Mouse (Mus musculus): ENCODE results near the gene Dimt1. TPM values are rescaled to one million over a fixed set of nuclear protein-coding genes. Genes with fewer than 3 reads are reported as not detected.

Gene Dimt1
- polyA plus RNA-seq, 1 experiment = 19.3 TPM

DNA sequence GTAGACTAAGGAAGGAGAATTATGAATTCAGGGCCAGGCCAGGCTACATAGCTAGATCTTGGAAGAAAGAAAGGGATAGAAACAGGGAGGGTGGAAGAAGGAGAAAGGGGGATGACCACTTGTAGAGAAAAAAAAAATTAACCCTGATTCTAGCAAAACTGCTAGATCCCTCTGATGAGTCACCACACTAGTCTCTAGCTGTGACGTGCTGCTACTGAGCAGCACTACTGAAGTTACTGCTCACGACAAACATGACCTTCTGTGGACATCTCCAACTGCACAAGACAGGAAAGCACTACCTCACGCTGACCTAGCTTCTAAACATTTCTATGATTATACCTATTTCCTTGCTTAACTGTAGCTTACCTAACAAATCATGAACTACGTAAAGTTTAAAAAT is 18.6 kb upstream of the Dimt1 start:
- DNase-seq = no peak
- TF ChIP-seq POLR2A (IDR thresholded peaks at IDR 0.05; ENCODE audit: borderline replicate concordance, insufficient read depth, low read length) = no peak
- no peak for TF ChIP-seq CTCF (IDR thresholded peaks at IDR 0.05; ENCODE audit: borderline replicate concordance, insufficient read depth, low read depth, low read length)
- Histone ChIP-seq H3K27me3 (ENCODE audit: control insufficient read depth, insufficient read depth, low read length) (no peaks in the 10 kb centered on the region), H3K4me1 (ENCODE audit: control insufficient read depth, insufficient read depth, low read length) (no peaks in the 10 kb centered on the region), H3K27ac (ENCODE audit: insufficient read depth, low read length) (no peak overlapping the region), H3K4me3 (replicated peaks; ENCODE audit: insufficient read depth, low read depth, low read length) (no peak overlapping the region)
- 86% methylated on average over 4 of the region's 4 CpGs for WGBS

DNA sequence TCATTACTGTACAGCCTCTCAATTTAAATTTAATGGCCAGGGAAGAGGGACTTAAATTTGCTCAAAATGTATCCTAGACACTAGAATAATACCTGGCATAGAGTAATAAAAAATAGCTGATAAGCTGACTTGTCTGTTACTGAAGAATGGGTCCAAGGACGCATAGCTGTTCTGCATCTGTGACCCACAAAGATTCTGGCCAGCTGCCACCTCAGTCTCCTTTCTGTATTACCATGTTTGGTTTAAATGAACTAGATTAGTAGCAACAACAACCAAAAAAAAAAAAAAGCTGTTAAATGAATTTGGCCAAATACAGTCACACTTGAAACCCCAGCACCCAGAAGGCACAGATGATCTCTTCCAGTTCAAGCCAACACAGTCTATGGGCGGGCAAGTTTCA is 17.7 kb upstream of the Dimt1 start:
- 55% methylated on average over 2 of the region's 2 CpGs for WGBS
- no peak overlapping the region for H3K27ac ChIP-seq (ENCODE audit: insufficient read depth, low read length)
- H3K4me1 ChIP-seq (ENCODE audit: control insufficient read depth, insufficient read depth, low read length) = no peaks in the 10 kb centered on the region
- H3K27me3 ChIP-seq (ENCODE audit: control insufficient read depth, insufficient read depth, low read length) = no peaks in the 10 kb centered on the region
- no peak for DNase-seq
- TF ChIP-seq POLR2A (IDR thresholded peaks at IDR 0.05; ENCODE audit: borderline replicate concordance, insufficient read depth, low read length) (no peak), CTCF (IDR thresholded peaks at IDR 0.05; ENCODE audit: borderline replicate concordance, insufficient read depth, low read depth, low read length) (no peak)
- no peak overlapping the region for H3K4me3 ChIP-seq (replicated peaks; ENCODE audit: insufficient read depth, low read depth, low read length)

DNA sequence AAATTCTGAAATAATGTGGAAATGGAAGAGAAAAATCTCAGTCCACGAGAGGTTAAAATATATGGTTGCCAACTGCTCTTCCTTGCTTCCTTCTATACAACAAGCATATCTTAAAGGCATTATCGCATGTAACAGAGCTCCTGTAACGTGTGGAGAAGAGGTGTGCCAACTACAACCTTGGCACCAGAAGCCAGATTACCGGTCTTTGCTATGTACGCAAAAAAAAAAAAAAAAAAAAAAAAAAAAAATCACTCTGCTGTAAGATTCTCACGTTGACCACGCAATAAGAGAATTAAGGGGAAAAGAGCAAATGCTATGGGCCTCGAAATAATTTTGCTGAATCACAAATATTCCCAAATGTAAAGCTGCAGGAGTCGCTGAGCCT is 11.1 kb upstream of the Dimt1 start:
- 4% methylated on average over 9 of the region's 9 CpGs for WGBS
- DNase-seq = no peak
- Histone ChIP-seq H3K4me3 (replicated peaks; ENCODE audit: insufficient read depth, low read depth, low read length) (peak overlapping the region; percentile 69), H3K4me1 (ENCODE audit: control insufficient read depth, insufficient read depth, low read length) (no peaks in the 10 kb centered on the region), H3K27me3 (ENCODE audit: control insufficient read depth, insufficient read depth, low read length) (no peaks in the 10 kb centered on the region), H3K27ac (ENCODE audit: insufficient read depth, low read length) (no peak overlapping the region)
- TF ChIP-seq POLR2A (IDR thresholded peaks at IDR 0.05; ENCODE audit: borderline replicate concordance, insufficient read depth, low read length) (no peak), CTCF (IDR thresholded peaks at IDR 0.05; ENCODE audit: borderline replicate concordance, insufficient read depth, low read depth, low read length) (no peak)

DNA sequence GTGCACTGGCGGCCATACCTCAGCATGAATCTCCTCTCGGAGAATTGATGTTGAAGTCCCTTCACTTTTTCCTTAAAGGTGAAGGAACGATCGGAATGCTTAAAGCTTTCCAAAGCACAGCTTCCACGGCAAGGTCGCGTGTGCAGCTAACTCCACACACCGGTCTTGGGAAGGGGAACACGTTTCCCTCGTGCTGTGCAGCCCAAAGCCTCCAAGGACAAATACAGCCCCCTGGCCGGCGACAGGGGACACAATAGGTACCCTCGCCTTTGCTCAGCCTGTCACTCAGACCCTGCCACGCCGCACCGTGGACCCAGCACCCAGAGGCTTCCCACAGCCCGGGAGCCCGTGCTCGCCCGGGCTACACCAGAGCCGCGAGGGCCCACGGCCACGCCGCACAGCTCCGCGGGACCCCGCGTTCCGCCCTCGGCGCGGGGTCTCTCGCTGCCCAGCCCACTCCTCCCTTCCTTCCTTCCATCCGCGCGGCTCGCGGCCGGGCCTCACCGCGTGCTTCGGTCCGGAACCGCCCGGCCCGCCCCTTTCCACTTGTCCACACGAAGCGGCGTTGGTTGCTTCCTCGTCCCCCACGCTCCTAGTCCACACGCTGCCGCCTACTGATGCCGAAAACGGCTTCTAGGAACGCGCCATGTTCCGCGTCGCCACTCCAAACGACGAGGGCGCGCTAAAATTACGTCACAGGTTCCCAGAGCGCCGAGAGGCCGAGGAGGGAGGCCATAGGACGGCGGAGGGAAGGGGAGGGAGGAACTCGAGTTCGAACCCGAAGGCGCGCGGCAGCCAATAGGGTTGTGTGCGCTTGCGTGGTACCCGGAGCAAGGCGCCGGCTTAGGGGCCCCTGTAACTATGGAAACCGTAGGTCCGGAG is 10.4 kb upstream of the Dimt1 start, which contains the start of gene Ipo11:
TSS of gene Ipo11 (minus strand) at position 703 of the 882 bp plus-strand sequence.
- peak; percentile 89 to 92 for DNase-seq
- Histone ChIP-seq H3K4me1 (ENCODE audit: control insufficient read depth, insufficient read depth, low read length) (no peaks in the 10 kb centered on the region), H3K27ac (ENCODE audit: insufficient read depth, low read length) (no peak within 1 kb of the TSS), H3K27me3 (ENCODE audit: control insufficient read depth, insufficient read depth, low read length) (no peaks in the 10 kb centered on the region), H3K4me3 (replicated peaks; ENCODE audit: insufficient read depth, low read depth, low read length) (peak within 1 kb of the TSS; percentile 69)
- WGBS = under 1% methylated on average over 84 of the region's 84 CpGs
- TF ChIP-seq CTCF (IDR thresholded peaks at IDR 0.05; ENCODE audit: borderline replicate concordance, insufficient read depth, low read depth, low read length) (no peak), POLR2A (IDR thresholded peaks at IDR 0.05; ENCODE audit: borderline replicate concordance, insufficient read depth, low read length) (peak; percentile 76; the same call in 1 of the 2 replicates)

DNA sequence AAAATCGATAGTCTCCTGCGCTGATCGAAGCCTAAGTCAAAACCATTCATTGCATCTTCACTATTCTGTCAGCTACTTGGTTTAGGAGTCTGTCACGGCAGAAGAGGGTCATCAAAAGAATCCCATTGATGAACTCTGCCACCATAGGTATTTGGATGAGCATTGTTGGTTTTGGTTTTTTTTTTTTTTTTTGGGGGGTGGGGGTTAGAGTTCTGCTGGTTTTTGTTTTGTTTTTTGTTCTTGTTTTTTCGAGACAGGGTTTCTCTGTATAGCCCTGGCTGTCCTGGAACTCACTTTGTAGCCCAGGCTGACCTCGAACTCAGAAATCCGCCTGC is 9.8 kb upstream of the Dimt1 start:
- 29% methylated on average over 7 of the region's 7 CpGs for WGBS
- TF ChIP-seq CTCF (IDR thresholded peaks at IDR 0.05; ENCODE audit: borderline replicate concordance, insufficient read depth, low read depth, low read length) = no peak
- no peak for TF ChIP-seq POLR2A (IDR thresholded peaks at IDR 0.05; ENCODE audit: borderline replicate concordance, insufficient read depth, low read length)
- no peak for DNase-seq
- no peaks in the 10 kb centered on the region for H3K27me3 ChIP-seq (ENCODE audit: control insufficient read depth, insufficient read depth, low read length)
- H3K27ac ChIP-seq (ENCODE audit: insufficient read depth, low read length) = no peak overlapping the region
- peak overlapping the region; percentile 69 for H3K4me3 ChIP-seq (replicated peaks; ENCODE audit: insufficient read depth, low read depth, low read length)
- H3K4me1 ChIP-seq (ENCODE audit: control insufficient read depth, insufficient read depth, low read length) = no peaks in the 10 kb centered on the region

DNA sequence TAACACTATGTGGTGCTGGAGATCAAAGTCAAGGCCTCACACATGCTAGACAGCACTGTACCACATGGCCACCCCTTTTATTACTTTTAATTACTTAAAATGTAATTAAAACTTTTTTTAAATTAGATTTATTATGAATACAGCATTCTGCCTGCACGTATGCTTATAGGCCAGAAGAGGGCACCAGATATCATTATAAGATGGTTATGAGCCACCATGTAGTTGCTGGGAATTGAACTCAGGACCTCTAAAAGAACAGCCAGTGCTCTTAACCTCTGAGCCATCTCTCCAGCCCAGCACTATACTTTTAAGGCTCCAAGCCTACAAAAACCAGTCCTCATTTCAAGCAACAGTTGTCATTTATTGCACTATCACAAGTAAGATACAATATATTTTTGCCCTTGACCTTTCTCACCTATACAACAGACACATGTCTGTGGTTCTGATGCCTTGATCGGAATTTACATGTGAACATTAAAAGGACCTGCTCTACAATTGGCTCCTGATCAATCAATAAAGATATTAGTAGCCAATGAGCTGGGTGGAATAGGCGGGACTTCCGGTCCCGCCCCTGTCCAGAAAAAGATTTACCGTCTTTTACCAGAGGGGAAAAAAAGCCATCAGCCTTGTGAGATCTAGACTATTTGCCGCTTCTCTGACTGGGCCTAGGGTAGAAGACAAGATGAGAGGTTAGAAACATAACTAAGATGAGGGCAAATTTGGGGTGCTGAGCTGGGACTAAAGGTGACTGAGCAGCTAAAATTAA is 5.5 kb upstream of the Dimt1 start:
- Histone ChIP-seq H3K4me1 (ENCODE audit: control insufficient read depth, insufficient read depth, low read length) (no peaks in the 10 kb centered on the region), H3K4me3 (replicated peaks; ENCODE audit: insufficient read depth, low read depth, low read length) (no peak overlapping the region), H3K27me3 (ENCODE audit: control insufficient read depth, insufficient read depth, low read length) (no peaks in the 10 kb centered on the region), H3K27ac (ENCODE audit: insufficient read depth, low read length) (no peak overlapping the region)
- 21% methylated on average over 7 of the region's 7 CpGs for WGBS
- no peak for DNase-seq
- no peak for TF ChIP-seq CTCF (IDR thresholded peaks at IDR 0.05; ENCODE audit: borderline replicate concordance, insufficient read depth, low read depth, low read length)
- no peak for TF ChIP-seq POLR2A (IDR thresholded peaks at IDR 0.05; ENCODE audit: borderline replicate concordance, insufficient read depth, low read length)

DNA sequence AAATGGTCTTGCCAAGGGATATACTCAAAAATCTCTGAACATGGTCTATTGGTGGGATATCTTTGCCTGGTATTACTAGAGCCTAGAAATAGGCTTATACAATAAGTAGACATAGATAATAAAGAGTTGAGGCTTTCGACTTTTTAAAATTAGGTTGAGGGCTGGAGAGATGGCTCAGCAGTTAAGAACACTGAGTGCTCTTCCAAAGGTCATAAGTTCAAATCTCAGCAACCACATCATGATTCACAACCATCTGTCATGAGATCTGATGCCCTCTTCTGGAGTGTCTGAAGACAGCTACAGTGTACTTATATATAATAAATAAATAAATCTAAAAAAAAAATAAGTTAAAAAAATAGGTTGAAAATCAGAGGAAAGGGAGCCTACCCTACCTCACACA is 4.2 kb upstream of the Dimt1 start:
- 95% methylated on average over 1 of the region's 1 CpGs for WGBS
- Histone ChIP-seq H3K4me1 (ENCODE audit: control insufficient read depth, insufficient read depth, low read length) (no peaks in the 10 kb centered on the region; the same call in 1 of the 2 replicates), H3K27ac (ENCODE audit: insufficient read depth, low read length) (no peak overlapping the region), H3K27me3 (ENCODE audit: control insufficient read depth, insufficient read depth, low read length) (no peaks in the 10 kb centered on the region), H3K4me3 (replicated peaks; ENCODE audit: insufficient read depth, low read depth, low read length) (no peak overlapping the region)
- TF ChIP-seq CTCF (IDR thresholded peaks at IDR 0.05; ENCODE audit: borderline replicate concordance, insufficient read depth, low read depth, low read length) = no peak
- no peak for TF ChIP-seq POLR2A (IDR thresholded peaks at IDR 0.05; ENCODE audit: borderline replicate concordance, insufficient read depth, low read length)
- DNase-seq = no peak

All from cerebellum, adult 2 months (tissue).